Mouse (Mus musculus) stomach, embryonic 14.5 days (tissue): ENCODE measurements around the gene Aktip. TPM values are rescaled to one million over a fixed set of nuclear protein-coding genes. Genes with fewer than 3 reads are reported as not detected.
A peak's percentile ranks its signal among the peaks of the same experiment; 100 is the strongest.

Experiments
- ATAC-seq: fragments of 200-750 bp; cut with Nextera tagmentation; 2 replicates; pipeline ENCODE4 v1.8.0; 2017; ENCODE audit warnings: low read depth, moderate TSS enrichment; ENCODE audit not compliant: insufficient number of reproducible peaks, insufficient read depth, low FRiP score
- H3K27ac ChIP-seq: fragments of 300-500 bp; sonication (generic); 2 replicates; pipeline ENCODE4 v1.5.1; 2014; ENCODE audit warnings: mild to moderate bottlenecking, low read length, moderate library complexity, mixed read lengths
- H3K27me3 ChIP-seq: fragments of 300-500 bp; sonication (generic); 2 replicates; pipeline ENCODE4 v1.6.1; 2014; ENCODE audit warnings: low read length, control low read depth, mixed read lengths; ENCODE audit not compliant: control insufficient read depth, insufficient read depth
- H3K36me3 ChIP-seq: fragments of 300-500 bp; sonication (generic); 2 replicates; pipeline ENCODE4 v1.6.1; 2014; ENCODE audit warnings: mild to moderate bottlenecking, control low read depth, low read length, moderate library complexity, mixed read lengths; ENCODE audit not compliant: control insufficient read depth, insufficient read depth
- H3K4me1 ChIP-seq: fragments of 300-500 bp; sonication (generic); 2 replicates; pipeline ENCODE4 v1.6.1; 2014; ENCODE audit warnings: low read length, control low read depth, mixed read lengths; ENCODE audit not compliant: control insufficient read depth, insufficient read depth
- H3K4me2 ChIP-seq: fragments of 300-500 bp; sonication (generic); replicated peaks from 2 replicates; pipeline ENCODE4 v1.6.1; 2014; ENCODE audit warnings: low read depth, low read length, control low read depth
- H3K4me3 ChIP-seq: fragments of 300-500 bp; sonication (generic); 2 replicates; pipeline ENCODE4 v1.5.1; 2014; ENCODE audit warnings: low read depth, low read length, control low read depth
- H3K9ac ChIP-seq: fragments of 300-500 bp; sonication (generic); replicated peaks from 2 replicates; pipeline ENCODE4 v1.6.1; 2014; ENCODE audit warnings: low read depth, mild to moderate bottlenecking, control low read depth, low read length, moderate library complexity, mixed read lengths
- H3K9me3 ChIP-seq: fragments of 300-500 bp; sonication (generic); 2 replicates; pipeline ENCODE4 v1.6.1; 2016; ENCODE audit warnings: low read depth, low read length, control low read depth; ENCODE audit not compliant: control insufficient read depth
- WGBS: fragments of 180-500 bp; shearing (Covaris S2); extraction: QIAGEN DNeasy Blood & Tissue Kit; methylation state at CpG from one replicate; pipeline ENCODE4 v1.1.7; 2014; 5-methylcytosine and 5-hydroxymethylcytosine counted together
- polyA plus RNA-seq: library from polyadenylated mRNA; unstranded; fragments of >200 nt; fragmentation: Nextera tagmentation; extraction: Ambion mirVana; gene quantifications from 2 replicates; pipeline ENCODE4 v1.2.1, GENCODE M21; 2014

Gene Aktip
- polyA plus RNA-seq, 1 experiment from 2014 or later, result 58.3 TPM

DNA sequence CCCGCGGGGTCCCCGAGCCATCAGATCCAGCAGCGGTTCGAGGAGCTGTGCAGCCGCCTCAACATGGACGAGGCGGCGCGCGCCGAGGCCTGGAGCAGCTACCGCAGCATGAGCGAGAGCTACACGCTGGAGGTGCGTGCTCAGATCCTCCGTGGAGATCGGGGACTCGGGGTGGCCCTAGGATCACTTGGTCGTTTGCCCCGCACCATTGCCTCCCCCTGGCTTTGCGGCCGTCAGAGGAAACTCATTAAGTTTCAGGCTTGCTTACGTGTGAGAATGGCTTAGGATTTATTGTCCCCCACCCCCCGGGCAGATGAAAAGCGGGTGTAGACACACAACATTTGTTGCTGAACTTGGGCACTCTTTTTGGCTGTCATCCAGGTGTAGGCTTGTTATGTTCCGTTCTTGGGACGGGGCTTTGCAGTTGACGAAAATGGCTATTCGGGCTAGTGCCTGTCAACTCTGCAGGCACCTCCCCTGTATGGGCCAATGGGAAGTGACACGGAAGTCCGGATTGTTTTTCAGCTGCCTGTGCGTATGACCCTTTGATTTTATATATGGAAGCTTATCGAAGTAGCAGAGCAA is 129.4 kb downstream of the Aktip start:
- peak overlapping the region; percentile 77 for H3K27ac ChIP-seq
- peak overlapping the region; percentile 49 for H3K4me2 ChIP-seq
- WGBS, result under 1% methylated on average over 34 of the region's 34 CpGs
- peak overlapping the region; percentile 94 for H3K4me3 ChIP-seq
- no peaks in the 10 kb centered on the region for H3K9me3 ChIP-seq
- H3K27me3 ChIP-seq, result no peaks in the 10 kb centered on the region
- no peaks in the 10 kb centered on the region for H3K36me3 ChIP-seq
- peak overlapping the region; percentile 71 for H3K9ac ChIP-seq
- H3K4me1 ChIP-seq, result peaks cover 7% of the 10 kb centered on the region
- ATAC-seq, result peak; percentile 84

DNA sequence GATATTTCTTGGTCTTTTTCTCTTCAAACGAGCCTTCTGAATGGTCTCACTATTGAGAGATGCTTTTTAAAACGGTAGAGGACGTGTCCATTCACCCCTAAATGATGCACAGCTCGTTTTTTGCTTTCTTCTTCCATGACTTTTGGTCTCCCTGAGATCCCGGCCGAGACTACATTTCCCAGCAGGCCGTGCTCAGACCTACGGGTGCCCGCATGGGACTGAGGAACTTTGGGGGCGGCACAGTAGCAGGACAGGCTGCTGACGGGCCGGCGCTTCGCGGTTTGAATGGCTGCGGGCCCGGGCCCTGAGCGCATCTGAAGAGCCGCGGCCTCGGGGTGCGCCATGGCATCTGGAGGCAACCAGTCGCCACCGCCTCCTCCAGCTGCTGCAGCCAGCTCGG is 129.9 kb downstream of the Aktip start, which contains the start of gene Rbl2:
Gene Rbl2 (plus strand): TSS at position 224 of the 400 bp plus-strand sequence.
- peak; percentile 97 for ATAC-seq
- under 1% methylated on average over 24 of the region's 25 CpGs for WGBS
- H3K4me2 ChIP-seq, result peak within 1 kb of the TSS; percentile 49

DNA sequence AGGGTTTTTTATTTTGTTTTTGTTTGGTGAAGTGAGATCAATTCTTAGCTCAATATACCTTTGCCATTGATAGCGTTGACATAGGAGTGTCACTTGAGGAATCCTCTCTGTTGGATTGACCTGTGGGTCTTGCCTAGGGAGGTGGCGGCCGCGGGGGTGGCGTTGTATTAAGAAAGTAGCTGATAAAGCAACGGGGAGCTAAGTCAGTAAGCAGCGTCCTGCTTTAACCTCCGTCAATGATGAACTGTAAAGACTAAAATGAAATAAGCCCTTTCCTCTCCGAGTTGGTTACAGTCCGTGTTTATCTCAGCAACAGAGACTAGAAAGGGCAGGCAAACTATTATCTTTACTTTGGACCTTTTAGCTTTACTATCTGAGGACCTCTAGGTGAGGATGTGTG is 130.4 kb downstream of the Aktip start:
- WGBS, result 3% methylated on average over 10 of the region's 10 CpGs
- Histone ChIP-seq H3K4me2 (peak overlapping the region; percentile 49), H3K27me3 (no peaks in the 10 kb centered on the region), H3K36me3 (no peaks in the 10 kb centered on the region), H3K9me3 (no peaks in the 10 kb centered on the region), H3K9ac (no peak overlapping the region), H3K27ac (no peak overlapping the region), H3K4me1 (peaks cover 7% of the 10 kb centered on the region), H3K4me3 (peak overlapping the region; percentile 94)
- no peak for ATAC-seq

More for the DNA sequence above, 129.9 kb downstream of the Aktip start, which contains the start of gene Rbl2:
- H3K4me3 ChIP-seq, result peak within 1 kb of the TSS; percentile 94
- H3K36me3 ChIP-seq, result no peaks in the 10 kb centered on the region
- H3K27me3 ChIP-seq, result no peaks in the 10 kb centered on the region
- peaks cover 7% of the 10 kb centered on the region for H3K4me1 ChIP-seq
- peak within 1 kb of the TSS; percentile 71 for H3K9ac ChIP-seq
- no peaks in the 10 kb centered on the region for H3K9me3 ChIP-seq
- H3K27ac ChIP-seq, result peak within 1 kb of the TSS; percentile 77

DNA sequence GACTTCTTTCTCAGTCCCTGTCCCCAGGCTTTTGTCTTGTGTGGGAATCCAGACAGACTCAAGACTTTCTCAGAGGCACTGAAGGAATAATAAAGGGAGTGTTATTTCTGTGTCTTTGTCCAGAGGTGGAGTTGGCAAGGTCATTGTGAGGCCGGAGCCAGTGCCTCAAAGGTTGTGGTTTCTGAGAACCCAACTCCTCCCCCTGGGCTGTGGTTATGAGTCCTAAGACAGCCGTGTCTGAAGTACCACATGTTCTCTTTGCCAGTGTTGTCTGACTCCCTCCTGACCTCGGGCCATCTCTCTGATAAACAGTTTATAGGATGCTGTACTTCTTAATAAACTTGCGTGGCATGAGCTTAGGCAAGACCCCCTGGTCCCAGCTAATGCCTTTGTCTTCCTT is 134.6 kb downstream of the Aktip start:
- no peak overlapping the region for H3K9ac ChIP-seq
- H3K36me3 ChIP-seq, result no peaks in the 10 kb centered on the region
- H3K4me2 ChIP-seq, result no peak overlapping the region
- H3K27ac ChIP-seq, result no peak overlapping the region
- 51% methylated on average over 4 of the region's 4 CpGs for WGBS
- H3K4me1 ChIP-seq, result peaks cover 4% of the 10 kb centered on the region; the same call in 1 of the 2 replicates
- ATAC-seq, result no peak
- H3K4me3 ChIP-seq, result no peak overlapping the region
- H3K9me3 ChIP-seq, result no peaks in the 10 kb centered on the region
- H3K27me3 ChIP-seq, result no peaks in the 10 kb centered on the region

Other genes with a start within 250 kb of the Aktip start
- gene Rbl2, start 129.9 kb downstream of the Aktip start, polyA plus RNA-seq, result 21.0 and 23.2 TPM in 2 replicates
- 9.5 and 14.4 TPM in 2 replicates for gene Rpgrip1l, start 113.3 kb upstream of the Aktip start, polyA plus RNA-seq
- gene Fto, start 113.5 kb upstream of the Aktip start, polyA plus RNA-seq, result 89.6 and 94.6 TPM in 2 replicates